Mouse (Mus musculus) CH12.LX (cell line): ENCODE measurements around the gene Trmt11. TPM values are rescaled to one million over a fixed set of nuclear protein-coding genes. Genes with fewer than 3 reads are reported as not detected.

Experiments
- DNase-seq: peaks from one replicate; pipeline ENCODE4 v3.0.0-alpha.2; 2013; ENCODE audit errors: extremely low read depth
- H3K27ac ChIP-seq: 2 replicates; pipeline ENCODE4 v1.5.1; 2012; ENCODE audit warnings: low read depth, mild to moderate bottlenecking, control low read depth, moderate library complexity; ENCODE audit not compliant: insufficient read depth
- H3K27me3 ChIP-seq: replicated peaks from 2 replicates; pipeline ENCODE3; 2012; ENCODE audit warnings: inconsistent platforms
- H3K36me3 ChIP-seq, 2 experiments: replicated peaks in 1 of 2; 2 replicates each; pipeline versions ENCODE3 to v1.6.1; 2012; ENCODE audit warnings: inconsistent platforms in 1 of 2, low read length in 1 of 2, mild to moderate bottlenecking in 1 of 2, mixed read lengths in 1 of 2, moderate library complexity in 1 of 2; ENCODE audit not compliant: control insufficient read depth in 1 of 2, insufficient read depth in 1 of 2
- H3K4me1 ChIP-seq, 2 experiments: 2 replicates each; pipeline ENCODE4 v1.6.1; 2012; ENCODE audit warnings: inconsistent platforms in 1 of 2, moderate library complexity in 1 of 2; ENCODE audit not compliant: insufficient read depth in 2 of 2, control insufficient read depth in 1 of 2
- H3K4me2 ChIP-seq: 2 replicates; pipeline ENCODE4 v1.6.1; 2012; ENCODE audit warnings: low read depth, mild to moderate bottlenecking, control low read depth; ENCODE audit not compliant: poor library complexity, insufficient read depth, severe bottlenecking
- H3K4me3 ChIP-seq, 3 experiments: fragments of 150-350 bp in 1 of 3; sonication (generic) in 1 of 3; replicated peaks in 1 of 3; 2 replicates each; pipeline versions ENCODE3 to v1.5.1; 2011 to 2012; ENCODE audit warnings: low read depth in 2 of 3, low read length in 2 of 3, mild to moderate bottlenecking in 2 of 3, moderate library complexity in 2 of 3, control low read depth in 1 of 3, improper control_type of control experiment in 1 of 3, inconsistent platforms in 1 of 3, mixed read lengths in 1 of 3; ENCODE audit not compliant: poor library complexity in 1 of 3
- H3K79me2 ChIP-seq: replicated peaks from 2 replicates; pipeline ENCODE4 v1.6.1; 2012; ENCODE audit warnings: mild to moderate bottlenecking, moderate library complexity; ENCODE audit not compliant: control insufficient read depth, poor library complexity, insufficient read depth, severe bottlenecking; ENCODE audit errors: extremely low read depth
- H3K9ac ChIP-seq: 2 replicates; pipeline ENCODE4 v1.6.1; 2012; ENCODE audit warnings: low read depth, mild to moderate bottlenecking, control low read depth, moderate library complexity; ENCODE audit not compliant: insufficient read depth
- H3K9me3 ChIP-seq: replicated peaks from 2 replicates; pipeline ENCODE3; 2012; ENCODE audit warnings: low read length, inconsistent platforms, mixed read lengths
- BHLHE40 ChIP-seq: IDR thresholded peaks from 2 replicates; pipeline ENCODE4 v1.6.1; 2011; ENCODE audit warnings: mild to moderate bottlenecking, low read depth, low read length, improper control_type of control experiment
- CHD2 ChIP-seq: IDR thresholded peaks from 2 replicates; pipeline ENCODE4 v1.6.1; 2011; ENCODE audit warnings: low read length, improper control_type of control experiment
- CTCF ChIP-seq, 2 experiments: IDR thresholded peaks in 1 of 2; conservative IDR thresholded peaks in 1 of 2; 2 replicates each; pipeline ENCODE4 v1.5.1; 2011 to 2012; ENCODE audit warnings: low read depth in 2 of 2, low read length in 2 of 2, improper control_type of control experiment in 1 of 2, inconsistent platforms in 1 of 2, mild to moderate bottlenecking in 1 of 2, moderate library complexity in 1 of 2
- ETS1 ChIP-seq: conservative IDR thresholded peaks from 2 replicates; pipeline ENCODE4 v1.6.1; 2012; ENCODE audit warnings: low read depth, mild to moderate bottlenecking, inconsistent platforms, low read length, improper control_type of control experiment, moderate library complexity
- IRF4 ChIP-seq: IDR thresholded peaks from 2 replicates; pipeline ENCODE4 v1.6.1; 2014; ENCODE audit warnings: low read depth, mild to moderate bottlenecking, inconsistent platforms, low read length, improper control_type of control experiment
- KAT2A ChIP-seq: IDR thresholded peaks from 2 replicates; pipeline ENCODE4 v1.6.1; 2012; ENCODE audit warnings: low read length, improper control_type of control experiment, inconsistent platforms; ENCODE audit not compliant: insufficient replicate concordance
- MAFK ChIP-seq: IDR thresholded peaks from 2 replicates; pipeline ENCODE4 v1.6.1; 2011; ENCODE audit warnings: low read length, improper control_type of control experiment; ENCODE audit not compliant: insufficient replicate concordance
- MAZ ChIP-seq: IDR thresholded peaks from 2 replicates; pipeline ENCODE4 v1.6.1; 2012; ENCODE audit warnings: low read depth, mild to moderate bottlenecking, inconsistent platforms, low read length, improper control_type of control experiment, moderate library complexity
- MEF2A ChIP-seq: IDR thresholded peaks from 2 replicates; pipeline ENCODE4 v1.6.1; 2014; ENCODE audit warnings: low read depth, mild to moderate bottlenecking, inconsistent platforms, low read length, improper control_type of control experiment, borderline replicate concordance
- MYC ChIP-seq: IDR thresholded peaks from 2 replicates; pipeline ENCODE4 v1.6.1; 2011; ENCODE audit warnings: low read depth, mild to moderate bottlenecking, improper control_type of control experiment, low read length
- NRF1 ChIP-seq: IDR thresholded peaks from 2 replicates; pipeline ENCODE4 v1.6.1; 2014; ENCODE audit warnings: low read depth, mild to moderate bottlenecking, inconsistent platforms, low read length, improper control_type of control experiment, moderate library complexity
- PAX5 ChIP-seq: IDR thresholded peaks from 2 replicates; pipeline ENCODE4 v1.6.1; 2012; ENCODE audit warnings: low read length, inconsistent platforms, mixed read lengths
- POLR2AphosphoS2 ChIP-seq: IDR thresholded peaks from 2 replicates; pipeline ENCODE4 v1.6.1; 2011; ENCODE audit warnings: low read depth, low read length, improper control_type of control experiment
- RAD21 ChIP-seq: IDR thresholded peaks from 2 replicates; pipeline ENCODE4 v1.6.1; 2011; ENCODE audit warnings: low read depth, mild to moderate bottlenecking, low read length, improper control_type of control experiment, moderate library complexity
- RCOR1 ChIP-seq: conservative IDR thresholded peaks from 2 replicates; pipeline ENCODE4 v1.6.1; 2012; ENCODE audit warnings: low read depth, mild to moderate bottlenecking, inconsistent platforms, low read length, improper control_type of control experiment
- TBP ChIP-seq: conservative IDR thresholded peaks from 2 replicates; pipeline ENCODE4 v1.6.1; 2011; ENCODE audit warnings: low read depth, low read length, improper control_type of control experiment
- TCF12 ChIP-seq: IDR thresholded peaks from 2 replicates; pipeline ENCODE4 v1.6.1; 2014; ENCODE audit warnings: low read depth, mild to moderate bottlenecking, inconsistent platforms, low read length, improper control_type of control experiment
- USF1 ChIP-seq: IDR thresholded peaks from 2 replicates; pipeline ENCODE4 v1.6.1; 2014; ENCODE audit warnings: low read depth, mild to moderate bottlenecking, inconsistent platforms, low read length, improper control_type of control experiment
- ZC3H11A ChIP-seq: IDR thresholded peaks from 2 replicates; pipeline ENCODE4 v1.6.1; 2012; ENCODE audit warnings: low read depth, mild to moderate bottlenecking, inconsistent platforms, low read length, improper control_type of control experiment
- ZKSCAN1 ChIP-seq: IDR thresholded peaks from 2 replicates; pipeline ENCODE4 v1.6.1; 2012; ENCODE audit warnings: low read depth, inconsistent platforms, low read length, improper control_type of control experiment, borderline replicate concordance
- ZMIZ1 ChIP-seq: IDR thresholded peaks from 2 replicates; pipeline ENCODE4 v1.6.1; 2012; ENCODE audit warnings: low read depth, mild to moderate bottlenecking, inconsistent platforms, low read length, improper control_type of control experiment
- dilution Hi-C: fragments of 300-500 bp; cut with MboI; formaldehyde crosslinking; loops from 2 replicates; pipeline ENCODE4 v1.14.3; 2020; ENCODE audit warnings: low sequenced_read_pairs; ENCODE audit not compliant: extremely low pct_unique_long_range_greater_than_20kb, extremely low pct_ligation_motif_present
- in situ Hi-C: fragments of 300-500 bp; cut with MboI; formaldehyde crosslinking; loops from 3 replicates; pipeline ENCODE4 v1.14.3; 2019; ENCODE audit warnings: low sequenced_read_pairs, low pct_ligation_motif_present, low pct_unique_long_range_greater_than_20kb, mixed read lengths
- polyA plus RNA-seq: library from polyadenylated mRNA; unstranded; fragments of >175 nt; gene quantifications from 2 replicates; pipeline ENCODE4 v1.2.1, GENCODE M21; 2012; ENCODE audit warnings: low read depth; ENCODE audit not compliant: insufficient read length
- total RNA-seq, 2 experiments: library from RNA; depleted of rRNA; stranded (reverse); fragments of 300-350 nt in 1 of 2; fragments of >200 nt in 1 of 2; gene quantifications; 2 replicates each; pipeline ENCODE4 v1.2.3; 2012 to 2014

The Trmt11 gene
- total and polyA plus RNA-seq, 3 experiments: 11.9 to 40.3 (median 21.1) TPM

GRCm38 (mm10) chr10:30585691-30586090, 14.9 kb downstream of the Trmt11 start:
- no peak for DNase-seq
- H3K9ac ChIP-seq: no peak overlapping the region
- no peak overlapping the region for H3K27ac ChIP-seq
- H3K4me2 ChIP-seq: no peak overlapping the region
- no peaks in the 10 kb centered on the region for H3K9me3 ChIP-seq
- in situ Hi-C loops (no loop called here), dilution Hi-C loops (no loop called here)
- H3K4me3 ChIP-seq: no peak overlapping the region
- peaks cover 34 to 62% of the 10 kb centered on the region in 2 experiments for H3K36me3 ChIP-seq
- TF ChIP-seq ZMIZ1: no peak
- no peak for TF ChIP-seq MEF2A
- no peak for TF ChIP-seq MYC
- no peak for TF ChIP-seq TCF12
- TF ChIP-seq ETS1: no peak
- no peak for TF ChIP-seq POLR2AphosphoS2
- TF ChIP-seq ZKSCAN1: no peak
- no peak for TF ChIP-seq KAT2A
- no peak for TF ChIP-seq MAFK
- TF ChIP-seq, all 38 proteins: peak for 0
- Histone ChIP-seq H3K4me1 (peaks cover 0 to 4% of the 10 kb centered on the region in 2 experiments; a peak in 1 of 4 replicates), H3K27me3 (no peaks in the 10 kb centered on the region), H3K79me2 (peaks cover 2% of the 10 kb centered on the region)

- no peak for DNase-seq
- in situ Hi-C loops: no loop called here
Measured at GRCm38 (mm10) chr10:30577670-30578280, 22.8 kb downstream of the Trmt11 start.

More at GRCm38 (mm10) chr10:30577670-30578280, 22.8 kb downstream of the Trmt11 start:
- H3K4me3 ChIP-seq: no peak overlapping the region
- no peaks in the 10 kb centered on the region for H3K9me3 ChIP-seq
- TF ChIP-seq IRF4: no peak
- TF ChIP-seq RAD21: no peak
- TF ChIP-seq TBP: no peak
- no peak for TF ChIP-seq NRF1
- no peak for TF ChIP-seq POLR2AphosphoS2
- TF ChIP-seq ZC3H11A: no peak
- no peak for TF ChIP-seq USF1
- TF ChIP-seq CHD2: no peak
- TF ChIP-seq RCOR1: no peak
- no peak for TF ChIP-seq PAX5
- TF ChIP-seq MAFK: no peak
- no peak for TF ChIP-seq BHLHE40
- TF ChIP-seq MAZ: no peak
- TF ChIP-seq MEF2A: no peak
- no peak for TF ChIP-seq CTCF (conservative IDR thresholded peaks at IDR 0.05 in 1 of 2, IDR thresholded peaks at IDR 0.05 in 1 of 2; ENCODE audit: low read depth in 2 of 2, low read length in 2 of 2)
- TF ChIP-seq, all 38 proteins: peak for 0
- Histone ChIP-seq H3K9ac (no peak overlapping the region), H3K79me2 (peaks cover 7% of the 10 kb centered on the region), H3K27me3 (no peaks in the 10 kb centered on the region), H3K4me2 (no peak overlapping the region), H3K36me3 (peaks cover 11 to 18% of the 10 kb centered on the region in 2 experiments), H3K27ac (no peak overlapping the region), H3K4me1 (peaks cover 0 to 4% of the 10 kb centered on the region in 2 experiments; a peak in 1 of 4 replicates)
- dilution Hi-C loops: no loop called here
